11 mouse cellular contexts compared by ENCODE assay signal in the genomic region with DNA sequence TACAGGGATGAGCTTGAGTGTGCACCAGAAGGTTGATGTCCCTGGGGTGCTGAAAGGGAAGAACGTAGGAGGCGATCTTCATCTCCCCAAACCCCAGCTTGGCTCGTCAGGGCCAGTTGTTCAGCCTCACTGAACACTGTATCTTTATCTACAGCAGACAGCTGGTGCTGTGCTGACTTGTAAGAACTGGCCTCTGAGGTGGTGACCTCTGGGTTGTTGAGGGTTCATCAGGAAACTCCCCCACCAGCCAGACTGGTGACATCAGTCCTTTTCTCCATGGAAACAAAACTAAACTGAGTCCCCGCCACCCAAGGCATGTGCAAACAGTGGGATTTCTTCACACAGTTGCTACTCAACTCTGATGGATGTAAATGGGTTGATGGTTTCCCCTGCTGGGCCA.
A peak's percentile ranks its signal among the peaks of the same experiment; 100 is the strongest.
DNase-seq lines count a peak whose midpoint lies in the region; ATAC-seq and TF ChIP-seq lines count a peak whose summit lies in the region.
"Had no signal": no experiment of that assay in that cellular context is flagged by ENCODE, and none has a peak within 500 bp of the region (broad histone marks: within the 10 kb centered on the region; RNA-seq: fewer than 3 reads in every experiment).

No protein-coding gene starts in this region.

- H3K4me2 ChIP-seq in embryonic facial prominence, embryonic 11.5 days (ENCODE audit: low read depth, low read length) = no peak overlapping the region
- no peak overlapping the region for H3K4me2 ChIP-seq in heart, embryonic 16.5 days (ENCODE audit: low read depth, low read length)
- no peak overlapping the region for H3K4me2 ChIP-seq in neural tube, embryonic 15.5 days
- H3K4me2 ChIP-seq in kidney, embryonic 16.5 days (replicated peaks; ENCODE audit: low read depth, low read length) = no peak overlapping the region
- H3K4me2 ChIP-seq: heart, embryonic 13.5 days had no signal

- H3K4me3 ChIP-seq in embryonic facial prominence, embryonic 11.5 days (ENCODE audit: low read depth, low read length) = no peak overlapping the region
- no peak overlapping the region for H3K4me3 ChIP-seq in embryonic facial prominence, embryonic 10.5 days
- no peak overlapping the region for H3K4me3 ChIP-seq in liver, adult 2 months (ENCODE audit: insufficient read depth, low read depth, low read length)
- H3K4me3 ChIP-seq in heart, embryonic 16.5 days (ENCODE audit: low read length) = no peak overlapping the region
- H3K4me3 ChIP-seq in neural tube, embryonic 15.5 days (replicated peaks) = no peak overlapping the region
- no peak overlapping the region for H3K4me3 ChIP-seq in kidney, embryonic 16.5 days (ENCODE audit: low read length)
- H3K4me3 ChIP-seq: heart, embryonic 13.5 days had no signal

- no peaks in the 10 kb centered on the region for H3K27me3 ChIP-seq in embryonic facial prominence, embryonic 11.5 days (ENCODE audit: control insufficient read depth, insufficient read depth, low read length)
- no peaks in the 10 kb centered on the region for H3K27me3 ChIP-seq in embryonic facial prominence, embryonic 10.5 days (replicated peaks; ENCODE audit: low read depth, poor library complexity, severe bottlenecking)
- no peaks in the 10 kb centered on the region for H3K27me3 ChIP-seq in liver, adult 2 months (ENCODE audit: control insufficient read depth, insufficient read depth, low read length)
- no peaks in the 10 kb centered on the region for H3K27me3 ChIP-seq in heart, embryonic 16.5 days (ENCODE audit: control insufficient read depth, insufficient read depth, low read length)
- H3K27me3 ChIP-seq in neural tube, embryonic 15.5 days (replicated peaks) = no peaks in the 10 kb centered on the region
- no peaks in the 10 kb centered on the region for H3K27me3 ChIP-seq in kidney, embryonic 16.5 days (ENCODE audit: insufficient read depth, low read length)
- H3K27me3 ChIP-seq: heart, embryonic 13.5 days had no signal

- no peak for DNase-seq in embryonic facial prominence, embryonic 11.5 days (ENCODE audit: low spot score)
- no peak for DNase-seq in embryonic facial prominence, embryonic 10.5 days (ENCODE audit: low spot score)
- peak; percentile 14 for DNase-seq in liver, adult 2 months (ENCODE audit: extremely low read depth, low read depth, low spot score)
- DNase-seq in liver = no peak
- no peak for DNase-seq in left cerebral cortex, postnatal 36 days (ENCODE audit: low spot score in 2 of 2)
- DNase-seq: cerebellum, postnatal 10 days; kidney, adult 8-10 months had no signal

- intact Hi-C loops in left cerebral cortex, postnatal 36 days (cut with DNase I) = no loop called here

- H3K79me2 ChIP-seq in liver, adult 2 months (ENCODE audit: control insufficient read depth, insufficient read depth, low read length) = no peaks in the 10 kb centered on the region

- TF ChIP-seq CTCF in liver, adult 2 months (IDR thresholded peaks at IDR 0.05; ENCODE audit: low read depth, low read length) = no peak

- no peaks in the 10 kb centered on the region for H3K9me3 ChIP-seq in embryonic facial prominence, embryonic 11.5 days (replicated peaks; ENCODE audit: control insufficient read depth, low read length)
- no peaks in the 10 kb centered on the region for H3K9me3 ChIP-seq in embryonic facial prominence, embryonic 10.5 days
- no peaks in the 10 kb centered on the region for H3K9me3 ChIP-seq in heart, embryonic 16.5 days (replicated peaks; ENCODE audit: control insufficient read depth, low read length)
- no peaks in the 10 kb centered on the region for H3K9me3 ChIP-seq in neural tube, embryonic 15.5 days (replicated peaks)
- no peaks in the 10 kb centered on the region for H3K9me3 ChIP-seq in kidney, embryonic 16.5 days (ENCODE audit: low read length)
- H3K9me3 ChIP-seq: heart, embryonic 13.5 days had no signal

- no peak overlapping the region for H3K9ac ChIP-seq in embryonic facial prominence, embryonic 11.5 days (replicated peaks; ENCODE audit: low read length)
- no peak overlapping the region for H3K9ac ChIP-seq in liver, adult 2 months (ENCODE audit: low read depth, low read length)
- no peak overlapping the region for H3K9ac ChIP-seq in heart, embryonic 16.5 days (ENCODE audit: low read length)
- H3K9ac ChIP-seq in neural tube, embryonic 15.5 days (replicated peaks) = no peak overlapping the region
- no peak overlapping the region for H3K9ac ChIP-seq in kidney, embryonic 16.5 days (replicated peaks; ENCODE audit: low read length)
- H3K9ac ChIP-seq: heart, embryonic 13.5 days had no signal

- TF ChIP-seq POLR2A in liver, adult 2 months (IDR thresholded peaks at IDR 0.05; ENCODE audit: extremely low read depth, insufficient read depth, low read length) = no peak

- H3K4me1 ChIP-seq in embryonic facial prominence, embryonic 11.5 days (ENCODE audit: control insufficient read depth, insufficient read depth, low read length) = no peaks in the 10 kb centered on the region
- peaks cover 5% of the 10 kb centered on the region for H3K4me1 ChIP-seq in embryonic facial prominence, embryonic 10.5 days
- H3K4me1 ChIP-seq in liver, adult 2 months (ENCODE audit: control insufficient read depth, insufficient read depth, low read length) = no peaks in the 10 kb centered on the region
- H3K4me1 ChIP-seq in heart, embryonic 16.5 days (ENCODE audit: control insufficient read depth, insufficient read depth, low read length) = no peaks in the 10 kb centered on the region
- H3K4me1 ChIP-seq in neural tube, embryonic 15.5 days = 0 out of 2 replicates have a peak, but pooled peaks cover 9% of the 10 kb centered on the region
- H3K4me1 ChIP-seq in kidney, embryonic 16.5 days (ENCODE audit: insufficient read depth, low read length) = no peaks in the 10 kb centered on the region

- 51% methylated on average over 4 of the region's 4 CpGs for WGBS in embryonic facial prominence, embryonic 11.5 days
- WGBS in embryonic facial prominence, embryonic 10.5 days = 54% methylated on average over 4 of the region's 4 CpGs
- WGBS in liver, adult 2 months = 33% methylated on average over 4 of the region's 4 CpGs
- WGBS in heart, embryonic 16.5 days = 38% methylated on average over 4 of the region's 4 CpGs
- 36% methylated on average over 4 of the region's 4 CpGs for WGBS in neural tube, embryonic 15.5 days
- 25% methylated on average over 4 of the region's 4 CpGs for WGBS in kidney, embryonic 16.5 days

- no peaks in the 10 kb centered on the region for H3K36me3 ChIP-seq in embryonic facial prominence, embryonic 11.5 days (replicated peaks; ENCODE audit: control insufficient read depth, insufficient read depth, low read depth, low read length)
- no peaks in the 10 kb centered on the region for H3K36me3 ChIP-seq in embryonic facial prominence, embryonic 10.5 days (replicated peaks)
- H3K36me3 ChIP-seq in liver, adult 2 months (ENCODE audit: control insufficient read depth, insufficient read depth, low read length) = no peaks in the 10 kb centered on the region
- H3K36me3 ChIP-seq in heart, embryonic 16.5 days (ENCODE audit: control insufficient read depth, insufficient read depth) = no peaks in the 10 kb centered on the region
- peaks cover 3% of the 10 kb centered on the region for H3K36me3 ChIP-seq in neural tube, embryonic 15.5 days
- H3K36me3 ChIP-seq in kidney, embryonic 16.5 days (ENCODE audit: insufficient read depth, low read length) = no peaks in the 10 kb centered on the region
- H3K36me3 ChIP-seq: heart, embryonic 13.5 days had no signal

- ATAC-seq in embryonic facial prominence, embryonic 11.5 days (replicated peaks; ENCODE audit: insufficient number of reproducible peaks, low FRiP score, low TSS enrichment, low read depth) = 0 out of 2 replicates have a peak, but pooled peaks have one; percentile 65
- ATAC-seq in heart, embryonic 16.5 days (replicated peaks; ENCODE audit: extremely low read depth, insufficient read depth, low FRiP score) = 0 out of 2 replicates have a peak, but pooled peaks have one; percentile 32
- 0 out of 2 replicates have a peak, but pooled peaks have one; percentile 14 for ATAC-seq in neural tube, embryonic 15.5 days (ENCODE audit: low FRiP score)
- ATAC-seq in kidney, embryonic 16.5 days (ENCODE audit: low FRiP score, low TSS enrichment) = no peak; the same call in 1 of the 2 replicates

- H3K27ac ChIP-seq in embryonic facial prominence, embryonic 11.5 days (replicated peaks; ENCODE audit: low read depth, low read length) = no peak overlapping the region
- no peak overlapping the region for H3K27ac ChIP-seq in embryonic facial prominence, embryonic 10.5 days (replicated peaks)
- no peak overlapping the region for H3K27ac ChIP-seq in liver, adult 2 months (replicated peaks; ENCODE audit: insufficient read depth, low read depth, low read length)
- no peak overlapping the region for H3K27ac ChIP-seq in heart, embryonic 16.5 days (ENCODE audit: low read length)
- no peak overlapping the region for H3K27ac ChIP-seq in neural tube, embryonic 15.5 days (replicated peaks)
- H3K27ac ChIP-seq in kidney, embryonic 16.5 days (ENCODE audit: low read length) = no peak overlapping the region
- H3K27ac ChIP-seq: heart, embryonic 13.5 days had no signal
